Mouse (Mus musculus) liver, embryonic 12.5 days (tissue): ENCODE results near the gene Slitrk1. TPM values are rescaled to one million over a fixed set of nuclear protein-coding genes. Genes with fewer than 3 reads are reported as not detected.
A peak's percentile ranks its signal among the peaks of the same experiment; 100 is the strongest.

Source experiments
- ATAC-seq: fragments of 200-750 bp; cut with Nextera tagmentation; 2 replicates; pipeline ENCODE4 v1.8.0; 2017; ENCODE audit warnings: moderate number of reproducible peaks, mild to moderate bottlenecking, moderate library complexity
- H3K27ac ChIP-seq: fragments of 300-500 bp; sonication (generic); 2 replicates; pipeline ENCODE4 v1.5.1; 2016; ENCODE audit warnings: mild to moderate bottlenecking
- H3K27me3 ChIP-seq: fragments of 300-500 bp; sonication (generic); replicated peaks from 2 replicates; pipeline ENCODE4 v1.6.1; 2016; ENCODE audit warnings: mild to moderate bottlenecking, moderate library complexity
- H3K36me3 ChIP-seq: fragments of 300-500 bp; sonication (generic); 2 replicates; pipeline ENCODE4 v1.6.1; 2016; ENCODE audit warnings: mild to moderate bottlenecking, moderate library complexity
- H3K4me1 ChIP-seq: fragments of 300-500 bp; sonication (generic); 2 replicates; pipeline ENCODE4 v1.6.1; 2016
- H3K4me2 ChIP-seq: fragments of 300-500 bp; sonication (generic); 2 replicates; pipeline ENCODE4 v1.6.1; 2016; ENCODE audit warnings: mild to moderate bottlenecking, moderate library complexity
- H3K4me3 ChIP-seq: fragments of 300-500 bp; sonication (generic); 2 replicates; pipeline ENCODE4 v1.5.1; 2016; ENCODE audit warnings: mild to moderate bottlenecking, moderate library complexity
- H3K9ac ChIP-seq: fragments of 300-500 bp; sonication (generic); 2 replicates; pipeline ENCODE4 v1.6.1; 2016; ENCODE audit warnings: mild to moderate bottlenecking, moderate library complexity
- H3K9me3 ChIP-seq: fragments of 300-500 bp; sonication (generic); replicated peaks from 2 replicates; pipeline ENCODE4 v1.6.1; 2016; ENCODE audit warnings: mild to moderate bottlenecking, moderate library complexity
- WGBS: fragments of 180-500 bp; shearing (Covaris S2); methylation state at CpG from one replicate; pipeline ENCODE4 v1.1.7; 2016; ENCODE audit not compliant: insufficient replicate concordance; 5-methylcytosine and 5-hydroxymethylcytosine counted together
- polyA plus RNA-seq: library from polyadenylated mRNA; unstranded; fragments of >200 nt; fragmentation: Nextera tagmentation; extraction: Ambion mirVana; gene quantifications from 2 replicates; pipeline ENCODE4 v1.2.1, GENCODE M21; 2016

Gene Slitrk1
- polyA plus RNA-seq: 0.05 and 0.08 TPM in 2 replicates

GRCm38 (mm10) chr14:108913714-108914263 is at the start of gene Slitrk1:
Gene Slitrk1, minus strand, starts transcription at chr14:108914158.
- Histone ChIP-seq H3K27ac (no peak within 1 kb of the TSS), H3K9me3 (no peaks in the 10 kb centered on the region), H3K36me3 (no peaks in the 10 kb centered on the region), H3K4me2 (peak within 1 kb of the TSS; percentile 27), H3K9ac (no peak within 1 kb of the TSS), H3K4me1 (no peaks in the 10 kb centered on the region), H3K4me3 (0 out of 2 replicates have a peak within 1 kb of the TSS, but pooled peaks have one; percentile 3), H3K27me3 (peaks cover 39% of the 10 kb centered on the region)
- no peak for ATAC-seq
- 2% methylated on average over 24 of the region's 25 CpGs for WGBS

- Histone ChIP-seq H3K36me3 (no peaks in the 10 kb centered on the region), H3K4me3 (no peak overlapping the region), H3K9ac (no peak overlapping the region), H3K9me3 (no peaks in the 10 kb centered on the region), H3K27me3 (no peaks in the 10 kb centered on the region), H3K4me2 (no peak overlapping the region), H3K27ac (no peak overlapping the region), H3K4me1 (no peaks in the 10 kb centered on the region)
- no peak for ATAC-seq
- 47% methylated on average over 1 of the region's 1 CpGs for WGBS
Measured at GRCm38 (mm10) chr14:108935777-108936176, 21.8 kb upstream of the Slitrk1 start.

- Histone ChIP-seq H3K9me3 (no peaks in the 10 kb centered on the region), H3K27me3 (peaks cover 39% of the 10 kb centered on the region), H3K36me3 (no peaks in the 10 kb centered on the region), H3K9ac (no peak overlapping the region), H3K27ac (no peak overlapping the region), H3K4me1 (no peaks in the 10 kb centered on the region), H3K4me2 (no peak overlapping the region), H3K4me3 (no peak overlapping the region)
- no peak for ATAC-seq
- WGBS: 25% methylated on average over 16 of the region's 16 CpGs
Measured at GRCm38 (mm10) chr14:108914336-108914735, 378 bp upstream of the Slitrk1 start.

GRCm38 (mm10) chr14:108912876-108913490 is 975 bp downstream of the Slitrk1 start:
- WGBS: 4% methylated on average over 21 of the region's 21 CpGs
- Histone ChIP-seq H3K9me3 (no peaks in the 10 kb centered on the region), H3K4me2 (0 out of 2 replicates have a peak overlapping the region, but pooled peaks have one; percentile 27), H3K9ac (no peak overlapping the region), H3K4me1 (no peaks in the 10 kb centered on the region), H3K4me3 (no peak overlapping the region), H3K27me3 (peaks cover 39% of the 10 kb centered on the region), H3K36me3 (no peaks in the 10 kb centered on the region), H3K27ac (no peak overlapping the region)
- no peak for ATAC-seq

- Histone ChIP-seq H3K4me2 (no peak overlapping the region), H3K4me3 (no peak overlapping the region), H3K9ac (no peak overlapping the region), H3K27ac (no peak overlapping the region), H3K4me1 (no peaks in the 10 kb centered on the region), H3K27me3 (peaks cover 39% of the 10 kb centered on the region), H3K9me3 (no peaks in the 10 kb centered on the region), H3K36me3 (no peaks in the 10 kb centered on the region)
- WGBS: 9% methylated on average over 24 of the region's 24 CpGs
- no peak for ATAC-seq
Measured at GRCm38 (mm10) chr14:108912021-108912875, 1.7 kb downstream of the Slitrk1 start.

GRCm38 (mm10) chr14:108911138-108911841 is 2.7 kb downstream of the Slitrk1 start:
- whole genome bisulfite sequencing: 2% methylated on average over 24 of the region's 24 CpGs
- Histone ChIP-seq H3K27me3 (peaks cover 39% of the 10 kb centered on the region), H3K4me2 (peak overlapping the region; percentile 39), H3K4me1 (no peaks in the 10 kb centered on the region), H3K9ac (no peak overlapping the region), H3K36me3 (no peaks in the 10 kb centered on the region), H3K4me3 (peak overlapping the region; percentile 21), H3K27ac (no peak overlapping the region), H3K9me3 (no peaks in the 10 kb centered on the region)
- no peak for ATAC-seq

- 3% methylated on average over 19 of the region's 19 CpGs for WGBS
- no peak for ATAC-seq
- Histone ChIP-seq H3K27me3 (peaks cover 39% of the 10 kb centered on the region), H3K36me3 (no peaks in the 10 kb centered on the region), H3K4me1 (no peaks in the 10 kb centered on the region), H3K4me2 (peak overlapping the region; percentile 39), H3K9me3 (no peaks in the 10 kb centered on the region), H3K9ac (no peak overlapping the region), H3K4me3 (peak overlapping the region; percentile 21; the same call in 1 of the 2 replicates), H3K27ac (no peak overlapping the region)
Measured at GRCm38 (mm10) chr14:108910449-108911137, 3.4 kb downstream of the Slitrk1 start.

DNA sequence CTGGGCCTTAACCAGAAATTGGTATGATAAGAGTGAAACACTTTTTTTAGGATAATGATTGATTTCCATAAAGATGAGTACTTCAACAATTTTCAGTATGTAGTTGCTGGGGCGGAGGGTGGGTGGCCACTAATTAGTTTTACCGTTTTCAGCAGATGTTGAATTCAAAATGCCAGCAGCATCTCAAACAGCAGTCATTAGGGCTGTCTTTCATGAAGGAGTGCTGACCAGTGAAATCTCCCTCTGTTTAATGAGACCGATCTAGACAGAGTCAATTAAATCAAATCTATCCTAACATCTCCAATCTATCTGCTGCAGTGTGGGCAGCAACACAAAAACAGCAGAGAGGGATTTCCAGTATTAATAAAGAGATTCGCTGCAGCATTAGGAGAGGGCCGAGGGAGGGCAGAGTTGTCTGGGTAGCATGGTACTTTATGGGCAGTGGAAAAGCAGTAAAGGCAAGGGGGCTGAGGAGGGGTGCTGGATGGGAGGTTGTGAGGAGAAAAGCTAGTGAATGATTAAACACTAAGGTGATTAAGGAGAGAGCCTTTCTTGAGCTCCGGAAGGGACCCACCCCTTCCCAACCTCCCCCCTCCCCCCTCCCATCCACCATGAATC is 4.5 kb downstream of the Slitrk1 start:
- ATAC-seq: no peak
- Histone ChIP-seq H3K9me3 (no peaks in the 10 kb centered on the region), H3K27me3 (peaks cover 39% of the 10 kb centered on the region), H3K27ac (no peak overlapping the region), H3K4me1 (no peaks in the 10 kb centered on the region), H3K4me2 (no peak overlapping the region), H3K36me3 (no peaks in the 10 kb centered on the region), H3K9ac (no peak overlapping the region), H3K4me3 (no peak overlapping the region)
- WGBS: 32% methylated on average over 6 of the region's 6 CpGs

- no peak overlapping the region for H3K9ac ChIP-seq
- no peaks in the 10 kb centered on the region for H3K4me1 ChIP-seq
- no peak overlapping the region for H3K27ac ChIP-seq
- no peak overlapping the region for H3K4me2 ChIP-seq
- H3K27me3 ChIP-seq: no peaks in the 10 kb centered on the region
- 68% methylated on average over 7 of the region's 7 CpGs for WGBS
- H3K36me3 ChIP-seq: no peaks in the 10 kb centered on the region
- no peak overlapping the region for H3K4me3 ChIP-seq
- no peak for ATAC-seq
- no peaks in the 10 kb centered on the region for H3K9me3 ChIP-seq
Measured at GRCm38 (mm10) chr14:108898601-108899000, 15.4 kb downstream of the Slitrk1 start.

- Histone ChIP-seq H3K27ac (no peak overlapping the region), H3K4me3 (no peak overlapping the region), H3K27me3 (no peaks in the 10 kb centered on the region), H3K4me1 (no peaks in the 10 kb centered on the region), H3K36me3 (no peaks in the 10 kb centered on the region), H3K9ac (no peak overlapping the region), H3K4me2 (no peak overlapping the region), H3K9me3 (no peaks in the 10 kb centered on the region)
- 39% methylated on average over 2 of the region's 2 CpGs for WGBS
- ATAC-seq: no peak
Measured at GRCm38 (mm10) chr14:108895456-108895855, 18.5 kb downstream of the Slitrk1 start.

DNA sequence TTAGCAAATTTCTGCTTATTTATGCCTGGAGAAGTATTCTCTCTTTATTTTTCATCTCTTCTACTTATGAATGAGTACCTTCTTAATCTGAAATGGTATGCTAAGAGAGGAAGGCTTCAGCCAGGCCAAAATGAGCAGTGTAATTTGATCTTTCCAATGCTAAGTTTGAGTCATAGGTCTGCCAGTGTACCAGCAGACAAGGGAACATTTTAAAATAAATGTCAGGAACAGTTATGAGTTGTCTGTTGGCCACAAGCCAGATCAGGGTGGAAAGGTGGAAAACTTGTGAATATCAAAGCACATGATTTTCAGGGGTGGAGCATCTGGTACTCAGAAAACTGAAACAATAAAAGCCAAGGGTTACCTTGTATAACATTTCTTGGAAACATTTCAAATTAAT is 46.1 kb downstream of the Slitrk1 start:
- no peak for ATAC-seq
- Histone ChIP-seq H3K9me3 (no peaks in the 10 kb centered on the region), H3K27ac (no peak overlapping the region), H3K4me3 (no peak overlapping the region), H3K27me3 (no peaks in the 10 kb centered on the region), H3K9ac (no peak overlapping the region), H3K4me2 (no peak overlapping the region), H3K36me3 (no peaks in the 10 kb centered on the region), H3K4me1 (no peaks in the 10 kb centered on the region)
